Mouse (Mus musculus): Measurements from ENCODE around the gene Mob3b. TPM values are rescaled to one million over a fixed set of nuclear protein-coding genes. Genes with fewer than 3 reads are reported as not detected.

The Mob3b gene
- total RNA-seq, 1 experiment from 2014 or later: 21.0 TPM

DNA sequence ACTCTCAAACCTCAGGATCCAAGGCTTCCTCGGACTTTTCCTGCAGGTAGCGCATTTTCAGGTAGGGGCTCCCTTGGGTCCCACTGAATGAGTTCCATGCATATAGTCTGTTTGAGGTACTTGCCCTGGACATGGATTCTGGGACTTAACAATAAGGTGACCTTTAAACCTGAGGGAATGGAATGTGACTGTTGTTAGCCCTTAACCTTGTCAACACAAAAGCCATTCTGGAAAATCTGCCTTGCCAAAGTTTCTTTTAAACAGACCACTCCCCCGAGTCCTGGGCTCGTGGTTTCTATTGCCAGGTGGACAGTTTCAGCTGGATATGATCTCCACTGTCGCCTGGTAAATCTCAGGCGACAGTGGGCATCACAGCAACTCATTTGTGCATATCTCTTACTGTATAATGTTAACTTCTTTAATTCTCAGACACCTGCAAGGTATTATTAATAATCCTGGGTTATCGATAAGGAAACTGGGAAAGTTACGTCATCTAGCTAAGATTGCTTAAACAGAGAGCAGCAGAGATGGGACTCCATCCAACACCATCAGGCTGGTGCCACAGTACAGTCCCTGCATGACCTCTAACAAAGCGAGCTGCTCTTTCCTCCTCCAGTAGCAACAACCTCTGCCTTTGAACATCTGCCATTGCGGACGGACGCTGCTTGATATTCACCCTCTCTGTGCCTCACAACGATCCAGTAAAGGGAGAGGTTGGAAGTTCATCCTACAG is 43.6 kb downstream of the Mob3b start:
- DNase-seq: peak; percentile 24

GRCm38 (mm10) chr4:35112452-35112851 is 44.8 kb downstream of the Mob3b start:
- no peak for DNase-seq

- DNase-seq: no peak
Measured at GRCm38 (mm10) chr4:35105115-35105773, 52.0 kb downstream of the Mob3b start.

DNA sequence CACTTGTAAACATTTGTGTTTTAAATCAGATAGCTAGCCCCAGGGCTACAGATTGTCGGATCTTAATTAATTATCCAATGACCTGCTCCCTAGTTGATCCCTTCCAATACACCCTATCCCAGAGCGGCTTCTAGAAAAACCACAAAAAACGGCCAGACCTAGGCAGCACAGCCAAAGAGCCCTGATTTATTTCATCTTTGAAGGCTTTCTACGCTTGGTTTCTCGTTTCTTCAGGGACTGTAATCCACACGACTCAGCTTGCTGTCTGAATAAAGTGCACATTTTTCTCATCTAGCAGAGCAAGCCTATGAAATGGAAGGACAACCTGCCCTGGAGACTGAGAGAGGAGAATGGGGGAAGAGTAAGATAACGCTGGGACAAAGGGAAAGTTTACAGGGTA is 56.1 kb downstream of the Mob3b start:
- DNase-seq: peak; percentile 23

- DNase-seq: peak; percentile 92
Measured at GRCm38 (mm10) chr4:35099865-35100780, 57.2 kb downstream of the Mob3b start.

DNA sequence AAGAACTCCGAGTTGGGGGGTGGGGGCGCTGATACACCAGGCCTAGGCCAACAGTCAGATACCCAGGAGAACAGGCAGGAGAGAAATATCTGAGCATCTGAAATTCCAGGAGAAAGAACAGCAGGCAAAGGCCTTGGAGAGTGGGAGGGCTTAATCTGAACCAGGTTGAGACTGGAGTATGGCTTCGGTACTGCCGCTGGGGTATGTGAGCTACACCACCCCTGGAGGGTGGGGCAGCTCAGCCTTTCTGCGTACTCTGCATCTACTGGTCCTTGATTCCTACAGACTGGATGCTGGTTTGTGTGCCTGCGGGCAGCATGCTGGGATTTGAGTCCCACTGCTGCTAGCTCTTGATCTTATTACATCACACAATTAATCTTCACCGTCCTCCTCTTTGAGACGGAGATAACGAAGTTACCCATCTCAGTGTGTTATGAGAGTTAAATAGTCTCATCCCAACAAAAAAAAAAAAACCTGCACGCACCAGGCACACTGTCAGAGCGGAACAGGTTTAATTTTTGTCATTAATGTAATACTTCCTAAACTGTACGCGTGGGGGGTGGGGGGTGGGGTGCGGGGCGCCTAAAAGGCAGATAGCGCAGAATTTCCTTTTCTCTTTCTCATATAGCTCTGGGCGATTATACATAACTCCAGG is 57.9 kb downstream of the Mob3b start:
- no peak for DNase-seq

GRCm38 (mm10) chr4:35098552-35098951 is 58.7 kb downstream of the Mob3b start:
- DNase-seq: no peak

DNA sequence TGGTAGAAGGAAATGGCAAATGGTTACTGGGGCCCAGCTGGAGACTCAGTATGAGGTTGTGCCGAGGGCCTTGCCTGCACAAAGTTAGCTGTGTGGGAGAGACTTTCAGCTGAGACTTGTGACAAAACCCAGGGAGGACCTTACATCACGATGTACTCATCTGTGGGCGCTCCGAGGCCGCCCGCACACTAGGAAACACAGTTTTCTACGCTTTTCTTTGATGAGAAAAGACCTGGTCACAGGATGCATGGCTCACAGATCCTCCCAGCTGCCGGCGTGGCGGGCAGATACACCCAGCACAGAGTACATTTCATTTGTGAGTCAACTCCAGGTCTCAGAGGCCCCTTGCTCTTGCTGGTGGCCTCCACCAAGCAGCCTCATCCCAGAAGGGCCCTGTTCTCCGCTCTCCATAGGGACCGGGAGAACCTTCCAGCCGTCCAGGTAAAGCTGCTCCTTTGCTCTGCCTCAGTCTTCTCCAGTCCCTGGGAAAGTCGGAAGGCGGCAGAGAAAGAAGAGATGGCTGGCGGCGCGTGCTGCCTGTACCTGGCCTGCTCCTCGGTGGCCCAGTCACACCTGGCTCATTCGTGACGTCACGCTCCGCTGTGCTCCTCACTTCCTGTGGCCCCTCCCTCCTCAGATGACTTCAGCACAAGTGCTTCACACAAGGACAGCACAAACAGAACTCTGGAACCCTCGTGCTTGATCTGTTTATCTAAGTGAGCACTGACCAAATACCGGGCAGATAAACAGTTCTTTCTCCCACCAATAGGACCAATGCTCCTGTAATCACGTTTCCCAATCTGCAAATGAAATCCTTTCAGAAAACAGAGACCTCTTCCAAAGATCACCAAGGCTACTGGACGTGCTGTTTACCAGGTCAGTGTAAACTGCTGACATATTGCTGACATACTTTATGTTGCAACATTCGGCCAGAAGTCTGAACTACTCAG is 60.8 kb downstream of the Mob3b start:
- peak; percentile 41 for DNase-seq

DNA sequence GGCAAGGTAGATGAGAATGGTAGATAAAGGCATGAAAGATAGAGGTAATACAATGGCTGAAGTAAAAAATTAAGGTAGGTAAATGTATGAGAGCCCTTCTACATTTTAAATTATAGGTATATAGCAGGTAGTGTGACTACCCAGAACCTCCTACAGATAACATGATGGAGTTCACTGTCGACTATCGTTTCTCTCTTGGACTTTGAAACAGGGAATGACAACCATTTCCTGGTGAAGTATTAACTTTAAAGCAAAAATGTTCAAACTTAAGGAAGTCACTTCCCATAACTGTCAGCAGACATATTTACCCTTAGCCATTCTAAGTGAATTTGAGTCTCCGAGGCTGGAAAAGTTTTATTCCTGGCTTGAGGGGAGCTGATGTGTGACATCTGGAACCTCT is 64.8 kb downstream of the Mob3b start:
- DNase-seq: no peak

DNA sequence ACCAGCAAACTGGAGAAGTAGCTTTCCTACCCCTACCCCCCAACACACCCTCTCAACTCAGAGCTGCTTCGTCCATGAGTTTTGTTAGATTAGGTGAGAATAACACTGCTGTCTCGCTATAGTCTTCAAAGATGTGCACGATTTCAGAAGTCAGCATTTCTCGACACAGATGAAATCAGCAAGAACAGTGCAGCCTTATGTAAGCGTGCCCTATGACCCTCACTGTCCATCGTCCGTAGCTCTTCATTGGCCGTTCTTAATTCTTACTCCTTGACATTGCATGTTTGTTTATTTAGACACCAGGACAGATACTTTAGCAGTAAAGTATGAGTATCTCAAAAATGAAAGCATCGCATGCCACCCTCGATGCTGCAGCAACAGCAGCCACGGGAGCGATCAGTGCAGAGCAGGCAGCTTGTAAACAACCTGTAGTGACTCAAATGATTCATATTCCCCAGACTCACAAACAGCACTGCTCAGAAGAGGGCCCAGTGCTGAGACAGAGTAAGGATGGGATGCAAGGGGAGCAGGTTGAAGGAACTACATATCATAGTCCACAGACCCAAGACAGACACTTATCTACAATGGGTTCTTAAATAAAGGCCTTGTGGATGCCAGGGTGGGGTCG is 66.0 kb downstream of the Mob3b start:
- no peak for DNase-seq

DNA sequence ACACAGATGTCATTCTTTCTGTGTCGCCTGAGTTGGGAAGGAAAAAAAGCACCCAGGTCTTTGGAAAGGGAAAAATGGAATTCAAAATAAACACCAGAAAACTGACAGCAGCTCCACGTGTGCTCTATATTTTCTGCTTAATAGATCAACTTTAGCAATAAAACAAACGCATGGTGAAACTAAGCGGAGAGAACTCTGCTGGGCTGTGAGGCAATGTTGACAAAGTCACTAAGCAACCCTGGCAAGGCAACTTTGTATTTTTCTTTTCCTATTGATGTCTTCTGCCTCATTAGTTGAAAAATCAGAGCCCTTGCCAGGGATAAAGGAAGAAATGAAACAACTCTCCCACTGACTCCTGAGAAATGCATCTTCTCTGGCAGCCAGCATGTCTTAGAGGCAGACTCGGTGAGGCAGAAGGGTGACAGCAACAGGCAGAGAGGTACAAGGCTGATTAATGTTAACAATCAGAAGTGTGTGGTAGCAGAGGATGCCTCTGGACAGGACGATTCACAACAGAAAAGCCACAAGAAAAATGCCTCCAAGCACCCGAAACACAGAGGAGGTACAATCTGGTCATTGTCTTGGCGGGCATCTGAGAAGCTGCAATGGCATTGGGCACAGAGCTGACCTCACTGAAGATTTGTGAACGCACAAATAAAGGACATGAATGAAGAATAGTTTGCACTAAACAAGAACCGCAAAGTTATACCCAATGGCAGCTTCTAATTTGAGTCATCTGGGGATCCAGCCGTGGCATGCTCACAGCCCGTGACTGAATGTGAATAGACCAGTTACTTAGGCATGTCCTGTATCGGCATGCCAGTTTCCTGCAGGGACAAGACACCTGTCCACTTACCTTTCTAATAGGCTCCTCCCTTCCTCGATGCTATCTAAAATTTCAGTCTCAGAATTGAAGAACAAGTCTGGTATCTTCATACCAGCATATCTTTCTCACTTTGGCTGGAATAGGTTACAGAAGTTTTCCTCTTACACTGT is 67.7 kb downstream of the Mob3b start:
- peak; percentile 16 for DNase-seq

DNA sequence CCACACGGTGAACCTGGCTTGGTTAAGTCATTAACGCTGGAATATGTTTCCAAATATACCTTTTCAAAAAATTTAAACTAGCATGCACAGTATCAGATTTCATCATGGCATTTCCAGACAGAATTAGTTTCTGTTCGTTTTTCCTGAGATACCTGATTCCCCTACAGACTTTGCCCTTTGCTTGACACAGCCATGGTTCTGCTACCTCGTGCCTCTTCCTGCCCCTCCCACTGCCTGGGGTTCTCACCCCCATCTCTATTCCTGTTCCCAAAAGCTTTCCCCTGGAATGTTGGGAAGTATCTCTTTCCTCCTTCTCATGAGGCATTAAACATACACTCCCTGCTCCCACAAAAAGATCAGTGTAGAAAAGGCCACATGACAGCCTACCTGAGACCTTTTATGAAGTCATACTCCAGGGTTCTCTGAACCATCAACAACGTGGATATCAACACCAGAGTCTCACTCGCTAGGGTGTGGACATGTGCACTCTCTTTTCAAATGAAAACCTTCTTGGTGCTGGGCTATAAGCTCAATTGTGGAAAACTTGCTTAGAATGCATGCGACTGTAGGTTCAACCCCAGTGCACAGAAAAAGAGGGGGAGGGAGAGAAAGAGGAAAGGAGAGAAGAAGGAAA is 71.1 kb downstream of the Mob3b start:
- DNase-seq: no peak

GRCm38 (mm10) chr4:35084060-35084459 is 73.2 kb downstream of the Mob3b start:
- DNase-seq: no peak

- no peak for DNase-seq
Measured at GRCm38 (mm10) chr4:35082476-35083114, 74.7 kb downstream of the Mob3b start.

- DNase-seq: no peak
Measured at GRCm38 (mm10) chr4:35080285-35080684, 77.0 kb downstream of the Mob3b start.

- DNase-seq: no peak
Measured at GRCm38 (mm10) chr4:35068739-35069138, 88.5 kb downstream of the Mob3b start.

DNA sequence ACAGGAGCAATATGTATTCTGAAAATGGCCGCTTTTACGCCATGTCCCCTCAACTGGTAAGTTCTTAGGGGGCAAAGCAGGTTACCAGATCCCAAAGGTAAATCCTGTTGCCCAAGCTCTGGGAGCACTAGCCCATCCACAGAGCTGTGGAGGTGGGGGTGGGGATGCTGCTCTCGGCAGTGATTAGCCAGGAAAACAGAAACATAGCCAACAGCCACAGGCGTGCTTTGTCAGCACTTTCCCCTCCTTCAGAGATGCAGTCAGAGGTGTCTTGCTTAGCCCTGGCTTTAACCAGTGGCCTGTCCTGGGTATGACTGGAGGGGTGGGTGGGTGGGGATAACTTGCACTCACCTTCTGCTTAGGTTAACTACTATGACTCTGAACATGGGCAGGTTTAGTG is 91.1 kb downstream of the Mob3b start:
- no peak for DNase-seq
